Mouse (Mus musculus) bone marrow macrophage, adult 2 months (primary cell): ENCODE measurements around the gene Cers1.

Experiments used
- CTCF ChIP-seq: IDR thresholded peaks from 2 replicates; pipeline ENCODE4 v1.5.1; 2012; ENCODE audit warnings: low read depth, mild to moderate bottlenecking, low read length, moderate library complexity
- POLR2A ChIP-seq: IDR thresholded peaks from 2 replicates; pipeline ENCODE4 v1.6.1; 2012; ENCODE audit warnings: mild to moderate bottlenecking, low read depth, low read length, borderline replicate concordance

DNA sequence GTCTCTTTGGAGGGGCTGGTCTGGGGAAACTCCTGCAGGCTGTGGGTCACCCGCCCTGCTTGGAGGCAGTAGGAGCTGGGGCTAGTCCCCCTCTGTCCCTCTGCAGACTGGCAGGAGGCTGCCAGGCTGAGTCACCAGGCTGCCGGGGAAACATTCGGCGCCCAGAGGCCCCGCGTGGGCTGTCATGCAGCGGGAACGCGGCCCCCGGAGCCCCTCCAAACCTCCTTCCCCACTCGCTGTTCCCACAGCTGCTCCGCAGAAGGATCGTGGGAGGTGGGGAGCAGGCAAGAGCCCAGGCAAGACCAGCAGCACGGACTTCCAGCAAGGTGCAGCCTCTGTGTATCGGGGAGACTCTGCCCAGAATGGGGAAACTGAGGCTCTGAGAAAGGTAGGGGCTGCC is 37.4 kb upstream of the Cers1 start:
- TF ChIP-seq POLR2A (no peak), CTCF (no peak)
